Mouse (Mus musculus) frontal cortex, postnatal 36 days (tissue): ENCODE data around the gene Stard9.

ENCODE experiments used
- DNase-seq, 2 experiments: peaks; one replicate each; pipeline ENCODE4 v3.0.0; 2022; ENCODE audit warnings: low spot score in 2 of 2

Stard9 gene

GRCm38 (mm10) chr2:120724176-120724575 lies 95.3 kb downstream of the Stard9 start:
- DNase-seq, result no peak

- no peak for DNase-seq
Measured at GRCm38 (mm10) chr2:120729775-120730585, 101.1 kb downstream of the Stard9 start.

- DNase-seq, result peak; percentile 20 to 21
Measured at GRCm38 (mm10) chr2:120730639-120731166, 101.8 kb downstream of the Stard9 start.

GRCm38 (mm10) chr2:120731167-120731862 lies 102.4 kb downstream of the Stard9 start:
- peak; percentile 88 to 91 for DNase-seq

- DNase-seq, result no peak
Measured at GRCm38 (mm10) chr2:120731877-120732530, 103.1 kb downstream of the Stard9 start.

- DNase-seq, result no peak
Measured at GRCm38 (mm10) chr2:120745496-120745895, 116.6 kb downstream of the Stard9 start.

GRCm38 (mm10) chr2:120748041-120748440 lies 119.1 kb downstream of the Stard9 start:
- no peak for DNase-seq

- DNase-seq, result no peak
Measured at GRCm38 (mm10) chr2:120761922-120762321, 133.0 kb downstream of the Stard9 start.

- DNase-seq, result peak; percentile 31 to 40
Measured at GRCm38 (mm10) chr2:120770265-120770935, 141.5 kb downstream of the Stard9 start.
